Mouse (Mus musculus): ENCODE data around the gene Zfp384. TPM values are rescaled to one million over a fixed set of nuclear protein-coding genes. Genes with fewer than 3 reads are reported as not detected.

The Zfp384 gene
- 67.0 and 86.8 TPM in 2 replicates for total RNA-seq (2014; fragmentation: Nextera tagmentation)
- total RNA-seq (2017) = 18.5 and 18.6 TPM in 2 replicates

- no peak for ATAC-seq (replicated peaks; ENCODE audit: low FRiP score, low TSS enrichment, poor library complexity, severe bottlenecking)
These were observed at the start of gene Zfp384 for GRCm38 (mm10) chr6:125009129-125009180. Gene Zfp384 (plus strand): TSS chr6:125009145.

- ATAC-seq (replicated peaks; ENCODE audit: low FRiP score, low TSS enrichment, poor library complexity, severe bottlenecking) = no peak
These were observed 49.0 kb upstream of the Zfp384 start for GRCm38 (mm10) chr6:124959960-124960359.

- no peak for ATAC-seq (replicated peaks; ENCODE audit: low FRiP score, low TSS enrichment, poor library complexity, severe bottlenecking)
These were observed 47.9 kb upstream of the Zfp384 start for GRCm38 (mm10) chr6:124961021-124961420.

- ATAC-seq (replicated peaks; ENCODE audit: low FRiP score, low TSS enrichment, poor library complexity, severe bottlenecking) = 0 out of 2 replicates have a peak, but pooled peaks have one; percentile 25
These were observed 44.3 kb upstream of the Zfp384 start for GRCm38 (mm10) chr6:124964638-124965037.

GRCm38 (mm10) chr6:124965088-124965719 lies 43.7 kb upstream of the Zfp384 start, which contains the start of gene Cops7a:
Gene Cops7a (minus strand): TSS chr6:124965538.
- peak; percentile 89 for ATAC-seq (replicated peaks; ENCODE audit: low FRiP score, low TSS enrichment, poor library complexity, severe bottlenecking)

- no peak for ATAC-seq (replicated peaks; ENCODE audit: low FRiP score, low TSS enrichment, poor library complexity, severe bottlenecking)
These were observed 43.2 kb upstream of the Zfp384 start for GRCm38 (mm10) chr6:124965747-124966146.

GRCm38 (mm10) chr6:124966466-124967118 lies 42.4 kb upstream of the Zfp384 start:
- no peak for ATAC-seq (replicated peaks; ENCODE audit: low FRiP score, low TSS enrichment, poor library complexity, severe bottlenecking)

GRCm38 (mm10) chr6:124967766-124968165 lies 41.2 kb upstream of the Zfp384 start:
- ATAC-seq (replicated peaks; ENCODE audit: low FRiP score, low TSS enrichment, poor library complexity, severe bottlenecking) = no peak

GRCm38 (mm10) chr6:124992241-124992640 lies 16.7 kb upstream of the Zfp384 start:
- ATAC-seq (replicated peaks; ENCODE audit: low FRiP score, low TSS enrichment, poor library complexity, severe bottlenecking) = no peak

- ATAC-seq (replicated peaks; ENCODE audit: low FRiP score, low TSS enrichment, poor library complexity, severe bottlenecking) = no peak
These were observed 15.6 kb upstream of the Zfp384 start for GRCm38 (mm10) chr6:124993365-124993764.

- no peak for ATAC-seq (replicated peaks; ENCODE audit: low FRiP score, low TSS enrichment, poor library complexity, severe bottlenecking)
These were observed 15.1 kb upstream of the Zfp384 start for GRCm38 (mm10) chr6:124993876-124994275.

GRCm38 (mm10) chr6:124995246-124995645 lies 13.7 kb upstream of the Zfp384 start:
- ATAC-seq (replicated peaks; ENCODE audit: low FRiP score, low TSS enrichment, poor library complexity, severe bottlenecking) = no peak

- no peak for ATAC-seq (replicated peaks; ENCODE audit: low FRiP score, low TSS enrichment, poor library complexity, severe bottlenecking)
These were observed 13.0 kb upstream of the Zfp384 start for GRCm38 (mm10) chr6:124995831-124996403.

GRCm38 (mm10) chr6:124996551-124997501 lies 12.1 kb upstream of the Zfp384 start, which contains the start of gene Pianp:
Gene Pianp (plus strand): TSS chr6:124996694.
- peak; percentile 67; the same call in 1 of the 2 replicates for ATAC-seq (replicated peaks; ENCODE audit: low FRiP score, low TSS enrichment, poor library complexity, severe bottlenecking)

GRCm38 (mm10) chr6:124998066-124998465 lies 10.9 kb upstream of the Zfp384 start:
- ATAC-seq (replicated peaks; ENCODE audit: low FRiP score, low TSS enrichment, poor library complexity, severe bottlenecking) = no peak

GRCm38 (mm10) chr6:124999091-124999490 lies 9.9 kb upstream of the Zfp384 start:
- no peak for ATAC-seq (replicated peaks; ENCODE audit: low FRiP score, low TSS enrichment, poor library complexity, severe bottlenecking)

GRCm38 (mm10) chr6:124999546-124999945 lies 9.4 kb upstream of the Zfp384 start:
- ATAC-seq (replicated peaks; ENCODE audit: low FRiP score, low TSS enrichment, poor library complexity, severe bottlenecking) = no peak

GRCm38 (mm10) chr6:125003706-125004105 lies 5.2 kb upstream of the Zfp384 start:
- no peak for ATAC-seq (replicated peaks; ENCODE audit: low FRiP score, low TSS enrichment, poor library complexity, severe bottlenecking)

- no peak for ATAC-seq (replicated peaks; ENCODE audit: low FRiP score, low TSS enrichment, poor library complexity, severe bottlenecking)
These were observed 3.9 kb upstream of the Zfp384 start for GRCm38 (mm10) chr6:125005086-125005485.

- no peak for ATAC-seq (replicated peaks; ENCODE audit: low FRiP score, low TSS enrichment, poor library complexity, severe bottlenecking)
These were observed 885 bp upstream of the Zfp384 start for GRCm38 (mm10) chr6:125008060-125008459.

Data from megakaryocyte-erythroid progenitor cell, adult 5-6 weeks (primary cell).